Mouse (Mus musculus) kidney, adult 2 months (tissue): ENCODE measurements around the gene Lmo7.

ENCODE experiments used
- CTCF ChIP-seq: fragments of 200-500 bp; conservative IDR thresholded peaks from 2 replicates; pipeline ENCODE4 v1.5.1; 2011; ENCODE audit warnings: low read depth, mild to moderate bottlenecking, control low read depth, low read length, moderate library complexity, mixed read lengths; ENCODE audit not compliant: insufficient read depth, insufficient read length
- POLR2A ChIP-seq: fragments of 200-500 bp; IDR thresholded peaks from one replicate; pipeline ENCODE4 v1.6.1; 2011; ENCODE audit warnings: low read depth, low read length, control low read depth

- TF ChIP-seq POLR2A (no peak), CTCF (no peak)
Observed at GRCm38 (mm10) chr14:101784315-101784945, 54.7 kb downstream of the Lmo7 start.
